Mouse (Mus musculus): ENCODE measurements around the gene Prdx2. TPM values are rescaled to one million over a fixed set of nuclear protein-coding genes. Genes with fewer than 3 reads are reported as not detected.
A peak's percentile ranks its signal among the peaks of the same experiment; 100 is the strongest.

Prdx2 gene
- polyA plus RNA-seq, 1 experiment from 2014 or later: 810 TPM

- H3K27me3 ChIP-seq (ENCODE audit: insufficient read depth, low read length): no peaks in the 10 kb centered on the region
- WGBS: 5% methylated on average over 21 of the region's 21 CpGs
- no peak for ATAC-seq (ENCODE audit: low FRiP score, low TSS enrichment)
- peak overlapping the region; percentile 75 for H3K9ac ChIP-seq (replicated peaks; ENCODE audit: low read length)
- peak overlapping the region; percentile 89 for H3K27ac ChIP-seq (ENCODE audit: low read length)
- peak overlapping the region; percentile 57 for H3K4me3 ChIP-seq (ENCODE audit: low read length)
- H3K36me3 ChIP-seq (ENCODE audit: insufficient read depth, low read length): peaks cover 36% of the 10 kb centered on the region
- peak overlapping the region; percentile 82 for H3K4me2 ChIP-seq (replicated peaks; ENCODE audit: low read depth, low read length)
- H3K9me3 ChIP-seq (ENCODE audit: low read length): no peaks in the 10 kb centered on the region
- H3K4me1 ChIP-seq (ENCODE audit: insufficient read depth, low read length): peaks cover 37% of the 10 kb centered on the region
Observed at GRCm38 (mm10) chr8:84970135-84970790, 876 bp downstream of the Prdx2 start.

GRCm38 (mm10) chr8:84970913-84971312, 1.5 kb downstream of the Prdx2 start:
- H3K27me3 ChIP-seq (ENCODE audit: insufficient read depth, low read length): no peaks in the 10 kb centered on the region
- H3K9me3 ChIP-seq (ENCODE audit: low read length): no peaks in the 10 kb centered on the region
- H3K9ac ChIP-seq (replicated peaks; ENCODE audit: low read length): peak overlapping the region; percentile 75
- peak overlapping the region; percentile 57 for H3K4me3 ChIP-seq (ENCODE audit: low read length)
- H3K4me2 ChIP-seq (replicated peaks; ENCODE audit: low read depth, low read length): peak overlapping the region; percentile 82
- WGBS: 72% methylated on average over 5 of the region's 5 CpGs
- H3K4me1 ChIP-seq (ENCODE audit: insufficient read depth, low read length): peaks cover 41% of the 10 kb centered on the region
- H3K27ac ChIP-seq (ENCODE audit: low read length): no peak overlapping the region
- no peak for ATAC-seq (ENCODE audit: low FRiP score, low TSS enrichment)
- peaks cover 36% of the 10 kb centered on the region for H3K36me3 ChIP-seq (ENCODE audit: insufficient read depth, low read length)

GRCm38 (mm10) chr8:84973079-84973478, 3.7 kb downstream of the Prdx2 start:
- no peak for ATAC-seq (ENCODE audit: low FRiP score, low TSS enrichment)
- Histone ChIP-seq H3K36me3 (ENCODE audit: insufficient read depth, low read length) (peaks cover 36% of the 10 kb centered on the region), H3K9ac (replicated peaks; ENCODE audit: low read length) (no peak overlapping the region), H3K27me3 (ENCODE audit: insufficient read depth, low read length) (no peaks in the 10 kb centered on the region), H3K4me2 (replicated peaks; ENCODE audit: low read depth, low read length) (no peak overlapping the region), H3K27ac (ENCODE audit: low read length) (no peak overlapping the region), H3K9me3 (ENCODE audit: low read length) (no peaks in the 10 kb centered on the region), H3K4me3 (ENCODE audit: low read length) (no peak overlapping the region), H3K4me1 (ENCODE audit: insufficient read depth, low read length) (peaks cover 52% of the 10 kb centered on the region)
- WGBS: 88% methylated on average over 1 of the region's 1 CpGs

GRCm38 (mm10) chr8:84973803-84974542, 4.6 kb downstream of the Prdx2 start:
- no peak overlapping the region for H3K4me2 ChIP-seq (replicated peaks; ENCODE audit: low read depth, low read length)
- H3K36me3 ChIP-seq (ENCODE audit: insufficient read depth, low read length): peaks cover 36% of the 10 kb centered on the region
- H3K9ac ChIP-seq (replicated peaks; ENCODE audit: low read length): 0 out of 2 replicates have a peak overlapping the region, but pooled peaks have one; percentile 10
- H3K27me3 ChIP-seq (ENCODE audit: insufficient read depth, low read length): no peaks in the 10 kb centered on the region
- peaks cover 51% of the 10 kb centered on the region for H3K4me1 ChIP-seq (ENCODE audit: insufficient read depth, low read length)
- H3K27ac ChIP-seq (ENCODE audit: low read length): 0 out of 2 replicates have a peak overlapping the region, but pooled peaks have one; percentile 25
- H3K9me3 ChIP-seq (ENCODE audit: low read length): no peaks in the 10 kb centered on the region
- no peak for ATAC-seq (ENCODE audit: low FRiP score, low TSS enrichment)
- no peak overlapping the region for H3K4me3 ChIP-seq (ENCODE audit: low read length)
- WGBS: 67% methylated on average over 4 of the region's 4 CpGs

GRCm38 (mm10) chr8:84974543-84975142, 5.3 kb downstream of the Prdx2 start:
- Histone ChIP-seq H3K27ac (ENCODE audit: low read length) (no peak overlapping the region), H3K9me3 (ENCODE audit: low read length) (no peaks in the 10 kb centered on the region), H3K9ac (replicated peaks; ENCODE audit: low read length) (0 out of 2 replicates have a peak overlapping the region, but pooled peaks have one; percentile 10), H3K27me3 (ENCODE audit: insufficient read depth, low read length) (no peaks in the 10 kb centered on the region), H3K4me3 (ENCODE audit: low read length) (no peak overlapping the region), H3K4me2 (replicated peaks; ENCODE audit: low read depth, low read length) (no peak overlapping the region), H3K4me1 (ENCODE audit: insufficient read depth, low read length) (peaks cover 58% of the 10 kb centered on the region), H3K36me3 (ENCODE audit: insufficient read depth, low read length) (peaks cover 36% of the 10 kb centered on the region)
- no peak for ATAC-seq (ENCODE audit: low FRiP score, low TSS enrichment)
- 82% methylated on average over 8 of the region's 8 CpGs for WGBS

- WGBS: 50% methylated on average over 7 of the region's 7 CpGs
- Histone ChIP-seq H3K4me3 (ENCODE audit: low read length) (peak overlapping the region; percentile 61), H3K4me2 (replicated peaks; ENCODE audit: low read depth, low read length) (peak overlapping the region; percentile 96), H3K9ac (replicated peaks; ENCODE audit: low read length) (no peak overlapping the region), H3K27ac (ENCODE audit: low read length) (peak overlapping the region; percentile 81; the same call in 1 of the 2 replicates), H3K36me3 (ENCODE audit: insufficient read depth, low read length) (peaks cover 36% of the 10 kb centered on the region), H3K27me3 (ENCODE audit: insufficient read depth, low read length) (no peaks in the 10 kb centered on the region), H3K9me3 (ENCODE audit: low read length) (no peaks in the 10 kb centered on the region), H3K4me1 (ENCODE audit: insufficient read depth, low read length) (peaks cover 62% of the 10 kb centered on the region)
- no peak for ATAC-seq (ENCODE audit: low FRiP score, low TSS enrichment)
Observed at GRCm38 (mm10) chr8:84975434-84975833, 6.0 kb downstream of the Prdx2 start.

GRCm38 (mm10) chr8:84976031-84976762, 6.8 kb downstream of the Prdx2 start:
- peak; percentile 74 for ATAC-seq (ENCODE audit: low FRiP score, low TSS enrichment)
- peaks cover 62% of the 10 kb centered on the region for H3K4me1 ChIP-seq (ENCODE audit: insufficient read depth, low read length)
- H3K4me2 ChIP-seq (replicated peaks; ENCODE audit: low read depth, low read length): peak overlapping the region; percentile 96
- H3K9ac ChIP-seq (replicated peaks; ENCODE audit: low read length): peak overlapping the region; percentile 74
- H3K9me3 ChIP-seq (ENCODE audit: low read length): no peaks in the 10 kb centered on the region
- H3K36me3 ChIP-seq (ENCODE audit: insufficient read depth, low read length): peaks cover 31% of the 10 kb centered on the region
- peak overlapping the region; percentile 81 for H3K27ac ChIP-seq (ENCODE audit: low read length)
- H3K4me3 ChIP-seq (ENCODE audit: low read length): peak overlapping the region; percentile 61
- under 1% methylated on average over 61 of the region's 61 CpGs for WGBS
- H3K27me3 ChIP-seq (ENCODE audit: insufficient read depth, low read length): no peaks in the 10 kb centered on the region

GRCm38 (mm10) chr8:84976763-84977434, 7.5 kb downstream of the Prdx2 start:
- Histone ChIP-seq H3K9ac (replicated peaks; ENCODE audit: low read length) (peak overlapping the region; percentile 74), H3K27me3 (ENCODE audit: insufficient read depth, low read length) (no peaks in the 10 kb centered on the region), H3K4me2 (replicated peaks; ENCODE audit: low read depth, low read length) (peak overlapping the region; percentile 96), H3K4me1 (ENCODE audit: insufficient read depth, low read length) (peaks cover 68% of the 10 kb centered on the region), H3K36me3 (ENCODE audit: insufficient read depth, low read length) (peaks cover 25% of the 10 kb centered on the region), H3K9me3 (ENCODE audit: low read length) (no peaks in the 10 kb centered on the region), H3K4me3 (ENCODE audit: low read length) (peak overlapping the region; percentile 61), H3K27ac (ENCODE audit: low read length) (peak overlapping the region; percentile 66)
- no peak for ATAC-seq (ENCODE audit: low FRiP score, low TSS enrichment)
- WGBS: 3% methylated on average over 25 of the region's 25 CpGs

All from kidney, embryonic 16.5 days (tissue).